Mouse (Mus musculus) hindbrain, postnatal 0 days (tissue): ENCODE measurements around the gene Mphosph9. TPM values are rescaled to one million over a fixed set of nuclear protein-coding genes. Genes with fewer than 3 reads are reported as not detected.

ENCODE experiments used
- ATAC-seq: fragments of 200-750 bp; cut with Nextera tagmentation; 2 replicates; pipeline ENCODE4 v1.8.0; 2017; ENCODE audit warnings: mild to moderate bottlenecking, moderate TSS enrichment, moderate library complexity
- DNase-seq: peaks from one replicate; pipeline ENCODE4 v3.0.0-alpha.2; 2015; ENCODE audit warnings: low spot score
- H3K27ac ChIP-seq: fragments of 300-500 bp; sonication (generic); 2 replicates; pipeline ENCODE4 v1.5.1; 2014; ENCODE audit warnings: mild to moderate bottlenecking
- H3K27me3 ChIP-seq: fragments of 300-500 bp; sonication (generic); 2 replicates; pipeline ENCODE4 v1.6.1; 2014; ENCODE audit warnings: low read length, mixed read lengths; ENCODE audit not compliant: insufficient read depth
- H3K36me3 ChIP-seq: fragments of 300-500 bp; sonication (generic); 2 replicates; pipeline ENCODE4 v1.6.1; 2014; ENCODE audit warnings: low read length, mixed read lengths; ENCODE audit not compliant: insufficient read depth
- H3K4me1 ChIP-seq: fragments of 300-500 bp; sonication (generic); 2 replicates; pipeline ENCODE4 v1.6.1; 2014; ENCODE audit warnings: antibody characterized with exemption, low read length, mixed read lengths; ENCODE audit not compliant: insufficient read depth
- H3K4me2 ChIP-seq: fragments of 300-500 bp; sonication (generic); 2 replicates; pipeline ENCODE4 v1.6.1; 2014; ENCODE audit warnings: low read depth, mild to moderate bottlenecking, low read length, moderate library complexity, mixed read lengths
- H3K4me3 ChIP-seq: fragments of 300-500 bp; sonication (generic); 2 replicates; pipeline ENCODE4 v1.5.1; 2014; ENCODE audit warnings: low read length
- H3K9ac ChIP-seq: fragments of 300-500 bp; sonication (generic); replicated peaks from 2 replicates; pipeline ENCODE4 v1.6.1; 2014; ENCODE audit warnings: mild to moderate bottlenecking, low read length, moderate library complexity, mixed read lengths
- H3K9me3 ChIP-seq: fragments of 300-500 bp; sonication (generic); 2 replicates; pipeline ENCODE4 v1.6.1; 2016; ENCODE audit warnings: low read length, mixed read lengths
- CTCF ChIP-seq: IDR thresholded peaks from 2 replicates; pipeline ENCODE4 v1.5.1; 2016; ENCODE audit warnings: antibody characterized with exemption, control low read depth, low read depth
- WGBS: fragments of 180-500 bp; shearing (Covaris S2); extraction: QIAGEN DNeasy Blood & Tissue Kit; methylation state at CpG from one replicate; pipeline ENCODE4 v1.1.7; 2014; 5-methylcytosine and 5-hydroxymethylcytosine counted together
- polyA plus RNA-seq: library from polyadenylated mRNA; unstranded; fragments of >200 nt; fragmentation: Nextera tagmentation; extraction: Ambion mirVana; gene quantifications from 2 replicates; pipeline ENCODE4 v1.2.1, GENCODE M21; 2015
- total RNA-seq: library from RNA; depleted of rRNA; stranded (reverse); fragments of >200 nt; gene quantifications from 2 replicates; pipeline ENCODE4 v1.2.3, GENCODE M21; 2014

Gene Mphosph9
- total and polyA plus RNA-seq, 2 experiments from 2014 or later: 9.2 to 20.7 TPM

GRCm38 (mm10) chr5:124213588-124214469, 113.9 kb downstream of the Mphosph9 start:
- Histone ChIP-seq H3K4me2 (no peak overlapping the region), H3K27me3 (no peaks in the 10 kb centered on the region), H3K9ac (no peak overlapping the region), H3K9me3 (no peaks in the 10 kb centered on the region), H3K4me3 (no peak overlapping the region), H3K36me3 (no peaks in the 10 kb centered on the region), H3K4me1 (peaks cover 4% of the 10 kb centered on the region; the same call in 1 of the 2 replicates), H3K27ac (peak overlapping the region; percentile 26; the same call in 1 of the 2 replicates)
- DNase-seq (no peak), ATAC-seq (no peak)
- WGBS: 84% methylated on average over 13 of the region's 13 CpGs
- no peak for TF ChIP-seq CTCF

- Histone ChIP-seq H3K27ac (peak overlapping the region; percentile 16; the same call in 1 of the 2 replicates), H3K9me3 (no peaks in the 10 kb centered on the region), H3K4me3 (no peak overlapping the region), H3K9ac (no peak overlapping the region), H3K4me2 (no peak overlapping the region), H3K4me1 (peaks cover 12% of the 10 kb centered on the region; the same call in 1 of the 2 replicates), H3K36me3 (no peaks in the 10 kb centered on the region), H3K27me3 (no peaks in the 10 kb centered on the region)
- 84% methylated on average over 2 of the region's 2 CpGs for WGBS
- no peak for TF ChIP-seq CTCF
- ATAC-seq (no peak), DNase-seq (no peak)
Measured at GRCm38 (mm10) chr5:124211669-124212068, 116.1 kb downstream of the Mphosph9 start.

- 39% methylated on average over 8 of the region's 8 CpGs for WGBS
- Histone ChIP-seq H3K9me3 (no peaks in the 10 kb centered on the region), H3K27me3 (no peaks in the 10 kb centered on the region), H3K9ac (no peak overlapping the region), H3K4me3 (no peak overlapping the region), H3K27ac (peak overlapping the region; percentile 16), H3K36me3 (no peaks in the 10 kb centered on the region), H3K4me1 (peaks cover 16% of the 10 kb centered on the region; the same call in 1 of the 2 replicates), H3K4me2 (no peak overlapping the region)
- DNase-seq (peak; percentile 72), ATAC-seq (peak; percentile 56)
- no peak for TF ChIP-seq CTCF
Measured at GRCm38 (mm10) chr5:124211234-124211633, 116.5 kb downstream of the Mphosph9 start.

- DNase-seq: no peak
- no peak for TF ChIP-seq CTCF
- Histone ChIP-seq H3K27ac (no peak overlapping the region), H3K36me3 (no peaks in the 10 kb centered on the region), H3K4me2 (no peak overlapping the region), H3K9me3 (no peaks in the 10 kb centered on the region), H3K9ac (no peak overlapping the region), H3K4me3 (no peak overlapping the region), H3K27me3 (no peaks in the 10 kb centered on the region), H3K4me1 (peaks cover 18% of the 10 kb centered on the region; the same call in 1 of the 2 replicates)
- ATAC-seq: no peak
- WGBS: 59% methylated on average over 18 of the region's 18 CpGs
Measured at GRCm38 (mm10) chr5:124210281-124211016, 117.3 kb downstream of the Mphosph9 start.

GRCm38 (mm10) chr5:124209850-124210249, 117.9 kb downstream of the Mphosph9 start:
- Histone ChIP-seq H3K36me3 (no peaks in the 10 kb centered on the region), H3K4me3 (no peak overlapping the region), H3K4me2 (no peak overlapping the region), H3K27ac (no peak overlapping the region), H3K9me3 (no peaks in the 10 kb centered on the region), H3K27me3 (no peaks in the 10 kb centered on the region), H3K4me1 (peaks cover 18% of the 10 kb centered on the region; the same call in 1 of the 2 replicates), H3K9ac (no peak overlapping the region)
- DNase-seq (no peak), ATAC-seq (no peak)
- TF ChIP-seq CTCF: no peak
- 52% methylated on average over 6 of the region's 6 CpGs for WGBS

- no peak for ATAC-seq
- no peak for DNase-seq
- no peaks in the 10 kb centered on the region for H3K9me3 ChIP-seq
- H3K9ac ChIP-seq: no peak overlapping the region
- H3K27ac ChIP-seq: no peak overlapping the region
- H3K36me3 ChIP-seq: no peaks in the 10 kb centered on the region
- no peak overlapping the region for H3K4me2 ChIP-seq
- no peak overlapping the region for H3K4me3 ChIP-seq
- H3K4me1 ChIP-seq: peaks cover 18% of the 10 kb centered on the region; the same call in 1 of the 2 replicates
- WGBS: 53% methylated on average over 8 of the region's 8 CpGs
- TF ChIP-seq CTCF: no peak
- H3K27me3 ChIP-seq: no peaks in the 10 kb centered on the region
Measured at GRCm38 (mm10) chr5:124208030-124208429, 119.7 kb downstream of the Mphosph9 start.
